Mouse (Mus musculus): Measurements from ENCODE around the gene AC192777.2.
"Not testable (repeated sequence)": the region's sequence is repeated elsewhere in the genome, so short reads cannot be mapped to it uniquely, and the experiment has no call there.

AC192777.2 gene

DNA sequence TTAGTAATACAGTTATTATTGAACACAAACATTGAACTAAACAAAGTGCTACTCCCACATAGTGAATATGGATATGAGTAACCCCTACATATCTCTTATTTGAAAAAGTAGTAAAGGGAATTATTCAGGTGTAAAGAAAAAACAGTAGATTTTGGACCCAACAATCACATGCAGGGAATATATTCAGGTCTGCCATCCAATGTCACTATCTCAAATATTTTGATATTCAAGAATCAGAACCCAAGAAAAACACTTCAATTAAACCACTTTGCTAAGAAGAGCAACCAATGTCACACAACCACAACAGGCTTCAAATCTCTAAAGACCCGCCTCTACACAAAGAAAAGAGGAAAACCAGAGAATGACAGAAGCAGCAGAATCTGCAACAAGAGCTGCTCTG, at the start of gene AC192777.2:
Gene AC192777.2, plus strand, starts transcription at position 301 of the 400 bp plus-strand sequence.
- DNase-seq (ENCODE audit: low read depth, low spot score) = not testable (repeated sequence)

DNA sequence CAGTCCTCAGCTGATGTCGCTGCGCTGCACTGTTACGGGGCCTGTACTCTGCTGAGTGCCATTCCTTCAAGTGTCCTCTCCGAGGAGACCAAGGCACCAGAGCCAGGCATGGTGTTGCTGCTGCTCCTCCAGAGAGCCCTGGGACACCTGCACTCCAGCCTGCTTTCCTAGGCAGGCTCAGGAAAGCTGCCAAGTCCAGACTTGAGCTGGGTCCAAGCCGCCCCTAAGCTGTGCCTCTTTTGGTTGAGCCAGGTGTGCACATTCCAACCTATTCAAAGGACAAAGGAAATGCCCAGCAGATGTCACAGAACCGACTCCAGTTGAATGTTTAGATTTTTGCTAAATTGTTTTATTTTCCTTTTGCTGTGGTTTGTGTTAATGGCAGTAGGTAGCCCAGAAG, 20.9 kb downstream of the AC192777.2 start:
- not testable (repeated sequence) for DNase-seq (ENCODE audit: low read depth, low spot score)

DNA sequence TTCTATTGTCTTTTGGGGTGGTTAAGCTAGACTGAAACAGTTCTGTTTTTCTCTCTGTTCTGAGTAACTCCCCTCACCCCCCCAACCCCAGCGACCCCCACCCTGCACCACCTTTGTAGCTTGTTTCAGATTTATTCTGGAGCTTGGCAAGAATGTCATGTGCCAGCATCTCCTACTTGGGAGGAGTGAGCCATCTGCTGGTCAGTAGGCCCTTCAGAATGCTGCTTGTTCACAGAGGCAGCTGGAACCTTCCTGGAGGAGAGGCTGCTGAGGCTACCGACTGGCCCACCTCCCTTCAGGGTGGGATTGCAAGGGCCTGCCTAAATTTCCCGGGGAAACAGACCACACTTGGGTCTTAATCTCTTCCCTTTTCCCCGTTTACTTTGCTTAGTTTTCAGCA, 21.6 kb downstream of the AC192777.2 start:
- DNase-seq (ENCODE audit: low read depth, low spot score) = not testable (repeated sequence)

Data from CD4-positive helper T cell, adult 2 months (primary cell).